Mouse (Mus musculus) liver, adult 2 months (tissue): ENCODE results near the gene 4921524J17Rik. TPM values are rescaled to one million over a fixed set of nuclear protein-coding genes. Genes with fewer than 3 reads are reported as not detected.

Experiments used
- DNase-seq: peaks from one replicate; pipeline ENCODE4 v3.0.0-alpha.2; 2011; ENCODE audit warnings: low read depth, low spot score; ENCODE audit errors: extremely low read depth
- H3K27ac ChIP-seq: fragments of 200-500 bp; replicated peaks from 2 replicates; pipeline ENCODE4 v1.5.1; 2012; ENCODE audit warnings: low read depth, mild to moderate bottlenecking, control low read depth, inconsistent platforms, low read length; ENCODE audit not compliant: insufficient read depth
- H3K27me3 ChIP-seq: fragments of 200-500 bp; 2 replicates; pipeline ENCODE4 v1.6.1; 2012; ENCODE audit warnings: mild to moderate bottlenecking, moderate library complexity, low read length, inconsistent platforms; ENCODE audit not compliant: control insufficient read depth, insufficient read depth
- H3K36me3 ChIP-seq: fragments of 200-500 bp; 2 replicates; pipeline ENCODE4 v1.6.1; 2012; ENCODE audit warnings: low read length, inconsistent platforms; ENCODE audit not compliant: control insufficient read depth, insufficient read depth
- H3K4me1 ChIP-seq: fragments of 200-500 bp; 2 replicates; pipeline ENCODE4 v1.6.1; 2011; ENCODE audit warnings: low read length; ENCODE audit not compliant: control insufficient read depth, insufficient read depth
- H3K4me3 ChIP-seq: fragments of 200-500 bp; 2 replicates; pipeline ENCODE4 v1.5.1; 2011; ENCODE audit warnings: low read depth, mild to moderate bottlenecking, control low read depth, low read length, moderate library complexity; ENCODE audit not compliant: insufficient read depth
- H3K79me2 ChIP-seq: fragments of 200-500 bp; 2 replicates; pipeline ENCODE4 v1.6.1; 2012; ENCODE audit warnings: inconsistent platforms, mild to moderate bottlenecking, low read length, moderate library complexity; ENCODE audit not compliant: control insufficient read depth, insufficient read depth
- H3K9ac ChIP-seq: fragments of 200-500 bp; 2 replicates; pipeline ENCODE4 v1.6.1; 2012; ENCODE audit warnings: low read depth, mild to moderate bottlenecking, control low read depth, inconsistent platforms, low read length
- CTCF ChIP-seq: fragments of 200-500 bp; IDR thresholded peaks from 2 replicates; pipeline ENCODE4 v1.5.1; 2011; ENCODE audit warnings: low read depth, low read length, control low read depth
- POLR2A ChIP-seq: fragments of 200-500 bp; IDR thresholded peaks from 2 replicates; pipeline ENCODE4 v1.6.1; 2011; ENCODE audit warnings: low read length, control low read depth; ENCODE audit not compliant: insufficient read depth; ENCODE audit errors: extremely low read depth
- WGBS: fragments of 180-500 bp; shearing (Covaris S2); methylation state at CpG from one replicate; pipeline ENCODE4 v1.1.7; 2018; 5-methylcytosine and 5-hydroxymethylcytosine counted together
- polyA plus RNA-seq: library from polyadenylated mRNA; depleted of rRNA; stranded (reverse); fragments of >200 nt; gene quantifications from 2 replicates; pipeline ENCODE4 v1.2.3, GENCODE M21; 2012; rRNA removed
- total RNA-seq: library from RNA; depleted of rRNA; stranded (reverse); fragments of >200 nt; gene quantifications from 2 replicates; pipeline ENCODE4 v1.2.3, GENCODE M21; 2014; rRNA removed

4921524J17Rik gene
- total and polyA plus RNA-seq, 2 experiments: 2.9 to 8.6 TPM

GRCm38 (mm10) chr8:85371736-85372464 lies 60.7 kb downstream of the 4921524J17Rik start:
- no peak for DNase-seq
- no peaks in the 10 kb centered on the region for H3K4me1 ChIP-seq
- H3K27me3 ChIP-seq: no peaks in the 10 kb centered on the region
- H3K4me3 ChIP-seq: no peak overlapping the region
- H3K27ac ChIP-seq: no peak overlapping the region
- no peaks in the 10 kb centered on the region for H3K36me3 ChIP-seq
- H3K79me2 ChIP-seq: no peaks in the 10 kb centered on the region
- no peak overlapping the region for H3K9ac ChIP-seq
- TF ChIP-seq POLR2A: no peak
- no peak for TF ChIP-seq CTCF
- 85% methylated on average over 5 of the region's 5 CpGs for WGBS

DNA sequence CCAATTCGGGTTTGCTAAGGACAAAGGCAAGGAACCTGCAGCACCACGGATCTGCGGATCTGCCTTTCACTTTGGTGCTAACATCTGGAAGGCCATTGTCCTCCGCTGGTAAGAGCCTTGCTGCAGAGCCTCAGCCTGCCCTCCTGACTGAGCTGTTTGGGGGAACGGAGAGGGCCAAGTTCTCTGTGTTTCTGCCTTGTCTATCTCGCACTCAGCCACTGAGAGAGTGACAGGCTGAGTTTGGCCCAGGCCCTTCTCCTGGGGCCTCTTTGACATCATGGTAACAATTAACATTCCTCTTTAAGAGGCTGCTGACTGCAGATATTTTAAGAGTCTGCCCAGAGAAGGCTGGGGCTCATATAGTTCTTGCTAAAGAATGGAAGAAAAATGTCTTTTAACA lies 67.5 kb downstream of the 4921524J17Rik start:
- H3K27me3 ChIP-seq: no peaks in the 10 kb centered on the region
- H3K4me3 ChIP-seq: no peak overlapping the region
- no peaks in the 10 kb centered on the region for H3K4me1 ChIP-seq
- TF ChIP-seq POLR2A (no peak), CTCF (no peak)
- no peak for DNase-seq
- H3K36me3 ChIP-seq: no peaks in the 10 kb centered on the region
- no peak overlapping the region for H3K27ac ChIP-seq
- WGBS: 76% methylated on average over 6 of the region's 6 CpGs
- no peaks in the 10 kb centered on the region for H3K79me2 ChIP-seq
- no peak overlapping the region for H3K9ac ChIP-seq

- DNase-seq: no peak
- WGBS: 80% methylated on average over 11 of the region's 11 CpGs
- H3K27me3 ChIP-seq: no peaks in the 10 kb centered on the region
- no peak overlapping the region for H3K4me3 ChIP-seq
- H3K9ac ChIP-seq: no peak overlapping the region
- TF ChIP-seq POLR2A (no peak), CTCF (no peak)
- no peaks in the 10 kb centered on the region for H3K36me3 ChIP-seq
- H3K4me1 ChIP-seq: no peaks in the 10 kb centered on the region
- no peak overlapping the region for H3K27ac ChIP-seq
- H3K79me2 ChIP-seq: no peaks in the 10 kb centered on the region
Measured at GRCm38 (mm10) chr8:85364628-85365027, 68.0 kb downstream of the 4921524J17Rik start.

GRCm38 (mm10) chr8:85363406-85363805 lies 69.2 kb downstream of the 4921524J17Rik start:
- Histone ChIP-seq H3K36me3 (no peaks in the 10 kb centered on the region), H3K27ac (no peak overlapping the region), H3K9ac (no peak overlapping the region), H3K79me2 (no peaks in the 10 kb centered on the region), H3K27me3 (no peaks in the 10 kb centered on the region), H3K4me1 (no peaks in the 10 kb centered on the region), H3K4me3 (no peak overlapping the region)
- 82% methylated on average over 6 of the region's 6 CpGs for WGBS
- DNase-seq: no peak
- no peak for TF ChIP-seq POLR2A
- no peak for TF ChIP-seq CTCF

- 82% methylated on average over 4 of the region's 4 CpGs for WGBS
Measured at GRCm38 (mm10) chr8:85362211-85362610, 70.4 kb downstream of the 4921524J17Rik start.

More at GRCm38 (mm10) chr8:85362211-85362610, 70.4 kb downstream of the 4921524J17Rik start:
- H3K4me3 ChIP-seq: no peak overlapping the region
- H3K36me3 ChIP-seq: no peaks in the 10 kb centered on the region
- TF ChIP-seq POLR2A (no peak), CTCF (no peak)
- H3K27me3 ChIP-seq: no peaks in the 10 kb centered on the region
- H3K79me2 ChIP-seq: no peaks in the 10 kb centered on the region
- no peak overlapping the region for H3K9ac ChIP-seq
- H3K4me1 ChIP-seq: no peaks in the 10 kb centered on the region
- no peak for DNase-seq
- H3K27ac ChIP-seq: no peak overlapping the region

Other genes starting within 250 kb of the 4921524J17Rik start
- not detected in 2 replicates for gene Olfr371, start 206.8 kb downstream of the 4921524J17Rik start, total RNA-seq
- gene Olfr371, start 206.8 kb downstream of the 4921524J17Rik start, polyA plus RNA-seq: not detected in 2 replicates
- 7.5 and 7.6 TPM in 2 replicates for gene Orc6, start 133.2 kb downstream of the 4921524J17Rik start, total RNA-seq
- gene Orc6, start 133.2 kb downstream of the 4921524J17Rik start, polyA plus RNA-seq: 2.4 and 3.2 TPM in 2 replicates
- gene Vps35, start 133.0 kb downstream of the 4921524J17Rik start, total RNA-seq: 81.3 and 88.0 TPM in 2 replicates
- gene Vps35, start 133.0 kb downstream of the 4921524J17Rik start, polyA plus RNA-seq: 9.3 and 10.7 TPM in 2 replicates
- 0.34 and 0.55 TPM in 2 replicates for gene Mylk3, start 46.5 kb downstream of the 4921524J17Rik start, total RNA-seq
- gene Mylk3, start 46.5 kb downstream of the 4921524J17Rik start, polyA plus RNA-seq: 0.20 and 0.39 TPM in 2 replicates
- 345 and 351 TPM in 2 replicates for gene Gpt2, start 59.7 kb upstream of the 4921524J17Rik start, total RNA-seq
- gene Gpt2, start 59.7 kb upstream of the 4921524J17Rik start, polyA plus RNA-seq: 135 and 180 TPM in 2 replicates
- 53.1 and 65.8 TPM in 2 replicates for gene Dnaja2, start 122.5 kb upstream of the 4921524J17Rik start, total RNA-seq
- gene Dnaja2, start 122.5 kb upstream of the 4921524J17Rik start, polyA plus RNA-seq: 10.4 and 15.3 TPM in 2 replicates